Mouse (Mus musculus): Measurements from ENCODE around the gene Garnl3. TPM values are rescaled to one million over a fixed set of nuclear protein-coding genes. Genes with fewer than 3 reads are reported as not detected.
A peak's percentile ranks its signal among the peaks of the same experiment; 100 is the strongest.

Garnl3 gene
- polyA plus RNA-seq, 1 experiment from 2014 or later = 0.40 TPM

DNA sequence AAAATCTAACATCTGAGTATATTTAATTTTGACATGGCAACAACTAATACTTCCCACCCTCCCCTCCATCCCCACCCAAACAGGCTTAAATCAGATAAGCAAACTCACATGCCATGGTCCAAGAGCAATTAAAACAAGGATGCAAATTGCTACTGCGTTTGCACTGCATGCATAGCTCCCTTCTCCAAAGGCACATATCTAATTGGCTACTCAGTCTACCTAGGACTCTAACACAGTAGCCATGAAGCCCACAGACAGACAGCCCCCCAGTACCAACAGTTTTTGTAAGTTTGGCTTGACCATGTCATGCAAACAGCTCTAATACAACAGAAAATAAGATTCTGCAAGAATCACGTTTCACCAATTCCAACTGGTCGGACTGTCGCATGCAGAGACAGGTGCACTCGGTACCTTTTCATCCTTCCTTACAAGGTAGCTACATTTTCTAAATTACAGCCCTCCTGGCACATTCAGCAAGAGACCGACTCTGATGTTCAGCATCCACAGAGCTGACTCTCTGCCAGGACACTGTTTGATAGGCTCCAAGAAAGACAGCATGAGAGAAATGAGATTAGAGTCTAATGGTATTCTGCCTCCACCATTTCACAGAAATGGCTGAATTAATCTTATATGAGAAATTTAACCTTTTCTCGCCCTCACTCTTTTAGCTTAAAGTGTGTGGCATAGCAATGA lies 44.6 kb downstream of the Garnl3 start:
- no peaks in the 10 kb centered on the region for H3K36me3 ChIP-seq (replicated peaks; ENCODE audit: insufficient read depth, low read length)
- DNase-seq = no peak
- no peak overlapping the region for H3K4me3 ChIP-seq (ENCODE audit: low read depth, low read length)
- H3K27ac ChIP-seq (ENCODE audit: low read depth) = no peak overlapping the region
- no peaks in the 10 kb centered on the region for H3K27me3 ChIP-seq (ENCODE audit: insufficient read depth, low read length)
- no peaks in the 10 kb centered on the region for H3K9me3 ChIP-seq (ENCODE audit: low read length)
- H3K9ac ChIP-seq (replicated peaks) = no peak overlapping the region
- no peak overlapping the region for H3K4me2 ChIP-seq (ENCODE audit: low read depth, low read length)
- 71% methylated on average over 7 of the region's 7 CpGs for WGBS (ENCODE audit: insufficient replicate concordance)
- no peak for ATAC-seq
- H3K4me1 ChIP-seq (ENCODE audit: insufficient read depth) = no peaks in the 10 kb centered on the region
- TF ChIP-seq EP300 (IDR thresholded peaks at IDR 0.05; ENCODE audit: low read depth) (no peak), CTCF (IDR thresholded peaks at IDR 0.05; ENCODE audit: low read depth) (no peak)

DNA sequence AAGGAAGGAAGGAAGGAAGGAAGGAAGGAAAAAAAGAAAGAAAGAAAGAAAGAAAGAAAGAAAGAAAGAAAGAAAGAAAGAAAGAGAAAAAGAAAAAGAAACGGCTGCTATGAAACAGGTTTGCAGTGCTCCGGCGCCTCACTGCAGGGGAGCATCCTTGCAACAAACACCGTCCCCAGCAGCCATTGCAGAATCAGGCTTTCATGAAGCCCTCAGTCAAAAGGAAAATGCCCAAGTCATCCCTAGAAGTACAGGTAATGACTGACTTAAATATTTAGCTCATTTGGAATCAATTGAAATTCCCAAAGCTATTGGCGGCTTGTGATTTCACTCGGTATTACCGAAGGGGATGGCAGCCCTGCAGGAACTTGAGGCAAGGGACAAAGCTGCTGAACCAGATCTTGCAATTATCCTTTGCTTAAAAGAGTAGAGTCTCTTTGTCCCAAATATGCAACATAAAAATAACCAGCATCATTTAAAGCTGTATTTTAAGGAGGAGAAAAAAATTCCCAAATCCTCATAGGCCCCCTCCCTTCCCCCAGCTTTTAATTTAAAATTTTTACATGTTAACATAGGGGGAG lies 45.3 kb downstream of the Garnl3 start:
- 72% methylated on average over 7 of the region's 7 CpGs for WGBS (ENCODE audit: insufficient replicate concordance)
- H3K9ac ChIP-seq (replicated peaks) = no peak overlapping the region
- no peak overlapping the region for H3K4me3 ChIP-seq (ENCODE audit: low read depth, low read length)
- no peak overlapping the region for H3K27ac ChIP-seq (ENCODE audit: low read depth)
- DNase-seq (no peak), ATAC-seq (no peak)
- no peaks in the 10 kb centered on the region for H3K9me3 ChIP-seq (ENCODE audit: low read length)
- H3K4me2 ChIP-seq (ENCODE audit: low read depth, low read length) = no peak overlapping the region
- no peaks in the 10 kb centered on the region for H3K36me3 ChIP-seq (replicated peaks; ENCODE audit: insufficient read depth, low read length)
- no peaks in the 10 kb centered on the region for H3K27me3 ChIP-seq (ENCODE audit: insufficient read depth, low read length)
- no peak for TF ChIP-seq CTCF (IDR thresholded peaks at IDR 0.05; ENCODE audit: low read depth)
- no peak for TF ChIP-seq EP300 (IDR thresholded peaks at IDR 0.05; ENCODE audit: low read depth)
- H3K4me1 ChIP-seq (ENCODE audit: insufficient read depth) = no peaks in the 10 kb centered on the region

DNA sequence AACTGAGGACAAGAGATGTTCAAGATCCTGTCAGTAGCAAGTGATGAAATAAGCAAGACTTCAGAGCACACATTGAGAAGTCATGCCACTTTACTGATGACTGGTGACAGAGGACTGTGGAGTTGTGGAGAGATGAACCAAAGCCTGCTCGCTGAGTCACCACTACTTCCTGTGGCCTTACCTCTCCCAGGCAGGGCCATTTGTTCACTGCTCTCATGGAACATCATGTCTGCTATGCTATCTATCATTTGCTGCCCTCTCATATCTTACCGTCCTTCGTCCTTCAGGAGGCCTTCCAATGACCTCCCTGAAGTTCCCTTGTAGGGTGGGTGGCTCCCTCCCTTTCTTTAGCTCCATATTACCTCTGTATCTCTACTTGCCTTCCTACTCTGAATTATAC lies 47.2 kb downstream of the Garnl3 start:
- no peak for ATAC-seq

DNA sequence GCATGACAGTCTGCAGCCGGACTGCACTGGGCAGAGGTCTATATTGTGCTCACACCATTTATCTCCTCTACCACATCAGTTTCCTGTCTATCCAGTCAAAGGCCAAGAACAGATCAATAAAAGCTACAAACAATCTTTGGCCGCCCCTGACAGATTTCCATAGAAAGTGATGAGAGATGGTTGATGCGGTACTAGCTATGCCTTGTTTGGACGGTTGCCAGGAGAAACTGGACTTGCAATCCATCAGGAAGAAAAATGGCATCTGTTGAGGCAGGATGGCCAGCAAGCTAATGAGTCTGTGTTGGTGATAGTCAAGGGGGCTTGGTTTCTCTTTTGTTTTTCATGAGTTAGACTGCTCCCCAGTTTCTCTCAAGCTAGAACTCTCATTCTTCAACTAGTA lies 51.3 kb downstream of the Garnl3 start:
- Histone ChIP-seq H3K4me1 (ENCODE audit: insufficient read depth) (peaks cover 3% of the 10 kb centered on the region; the same call in 1 of the 2 replicates), H3K27ac (ENCODE audit: low read depth) (no peak overlapping the region), H3K36me3 (replicated peaks; ENCODE audit: insufficient read depth, low read length) (no peaks in the 10 kb centered on the region), H3K27me3 (ENCODE audit: insufficient read depth, low read length) (no peaks in the 10 kb centered on the region), H3K9me3 (ENCODE audit: low read length) (no peaks in the 10 kb centered on the region), H3K9ac (replicated peaks) (no peak overlapping the region), H3K4me2 (ENCODE audit: low read depth, low read length) (no peak overlapping the region), H3K4me3 (ENCODE audit: low read depth, low read length) (no peak overlapping the region)
- no peak for TF ChIP-seq EP300 (IDR thresholded peaks at IDR 0.05; ENCODE audit: low read depth)
- TF ChIP-seq CTCF (IDR thresholded peaks at IDR 0.05; ENCODE audit: low read depth) = no peak
- WGBS (ENCODE audit: insufficient replicate concordance) = 50% methylated on average over 4 of the region's 4 CpGs
- DNase-seq (no peak), ATAC-seq (no peak)

More for the DNA sequence above, 47.2 kb downstream of the Garnl3 start:
- H3K9me3 ChIP-seq (ENCODE audit: low read length) = no peaks in the 10 kb centered on the region
- no peak for DNase-seq
- H3K4me3 ChIP-seq (ENCODE audit: low read depth, low read length) = no peak overlapping the region
- no peaks in the 10 kb centered on the region for H3K36me3 ChIP-seq (replicated peaks; ENCODE audit: insufficient read depth, low read length)
- TF ChIP-seq EP300 (IDR thresholded peaks at IDR 0.05; ENCODE audit: low read depth) = no peak
- no peak for TF ChIP-seq CTCF (IDR thresholded peaks at IDR 0.05; ENCODE audit: low read depth)
- no peak overlapping the region for H3K9ac ChIP-seq (replicated peaks)
- H3K4me2 ChIP-seq (ENCODE audit: low read depth, low read length) = no peak overlapping the region
- H3K4me1 ChIP-seq (ENCODE audit: insufficient read depth) = peaks cover 3% of the 10 kb centered on the region; the same call in 1 of the 2 replicates
- WGBS (ENCODE audit: insufficient replicate concordance) = 67% methylated on average over 3 of the region's 3 CpGs
- H3K27ac ChIP-seq (ENCODE audit: low read depth) = no peak overlapping the region
- no peaks in the 10 kb centered on the region for H3K27me3 ChIP-seq (ENCODE audit: insufficient read depth, low read length)

DNA sequence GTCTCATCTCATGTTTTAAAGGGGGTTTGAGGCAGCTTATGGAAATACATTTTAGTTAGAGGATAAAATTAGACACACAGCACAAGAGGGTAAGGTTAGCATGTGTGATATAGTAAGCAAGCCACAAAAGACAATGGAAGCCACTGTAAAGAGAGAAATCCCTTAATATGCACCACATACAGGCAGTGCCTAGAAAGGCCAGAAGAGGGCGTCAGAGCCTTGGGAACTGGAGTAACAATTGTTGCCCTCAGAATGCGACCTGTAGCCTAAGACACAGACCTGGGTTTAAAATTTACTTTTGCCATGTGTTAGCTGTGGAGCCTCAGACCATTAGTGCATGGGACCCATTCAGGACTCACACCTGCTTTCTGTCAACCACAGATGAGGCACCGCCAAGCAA lies 54.2 kb downstream of the Garnl3 start:
- DNase-seq (peak; percentile 30), ATAC-seq (no peak)
- H3K27ac ChIP-seq (ENCODE audit: low read depth) = no peak overlapping the region
- peaks cover 3% of the 10 kb centered on the region; the same call in 1 of the 2 replicates for H3K4me1 ChIP-seq (ENCODE audit: insufficient read depth)
- no peaks in the 10 kb centered on the region for H3K27me3 ChIP-seq (ENCODE audit: insufficient read depth, low read length)
- no peak overlapping the region for H3K9ac ChIP-seq (replicated peaks)
- H3K4me2 ChIP-seq (ENCODE audit: low read depth, low read length) = no peak overlapping the region
- no peaks in the 10 kb centered on the region for H3K36me3 ChIP-seq (replicated peaks; ENCODE audit: insufficient read depth, low read length)
- H3K4me3 ChIP-seq (ENCODE audit: low read depth, low read length) = no peak overlapping the region
- no peaks in the 10 kb centered on the region for H3K9me3 ChIP-seq (ENCODE audit: low read length)
- no peak for TF ChIP-seq EP300 (IDR thresholded peaks at IDR 0.05; ENCODE audit: low read depth)
- TF ChIP-seq CTCF (IDR thresholded peaks at IDR 0.05; ENCODE audit: low read depth) = peak; percentile 58
- WGBS (ENCODE audit: insufficient replicate concordance) = 29% methylated on average over 3 of the region's 3 CpGs

DNA sequence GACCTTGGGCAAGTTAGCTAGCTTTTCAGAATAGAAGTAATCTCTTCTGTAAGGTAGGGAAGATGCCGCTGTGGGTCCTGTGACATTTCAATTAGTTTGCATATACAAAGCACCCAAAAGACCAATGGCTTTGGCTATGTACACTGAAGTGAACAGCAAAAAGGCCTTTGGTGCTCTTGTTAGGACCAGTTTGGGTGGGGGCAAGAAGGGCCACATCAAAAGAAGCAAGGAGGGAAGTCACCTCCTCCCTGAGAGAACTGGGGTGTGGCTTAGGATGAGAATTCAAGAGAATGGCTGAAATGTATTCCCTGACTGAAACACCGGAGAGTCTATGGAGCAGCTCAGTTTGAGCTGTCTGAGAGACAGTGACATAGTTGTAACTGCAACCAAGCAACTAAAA lies 56.5 kb downstream of the Garnl3 start:
- Histone ChIP-seq H3K4me1 (ENCODE audit: insufficient read depth) (peaks cover 1% of the 10 kb centered on the region; the same call in 1 of the 2 replicates), H3K4me2 (ENCODE audit: low read depth, low read length) (no peak overlapping the region), H3K9ac (replicated peaks) (no peak overlapping the region), H3K9me3 (ENCODE audit: low read length) (no peaks in the 10 kb centered on the region), H3K36me3 (replicated peaks; ENCODE audit: insufficient read depth, low read length) (no peaks in the 10 kb centered on the region), H3K27me3 (ENCODE audit: insufficient read depth, low read length) (no peaks in the 10 kb centered on the region), H3K4me3 (ENCODE audit: low read depth, low read length) (no peak overlapping the region), H3K27ac (ENCODE audit: low read depth) (no peak overlapping the region)
- TF ChIP-seq EP300 (IDR thresholded peaks at IDR 0.05; ENCODE audit: low read depth) (no peak), CTCF (IDR thresholded peaks at IDR 0.05; ENCODE audit: low read depth) (no peak)
- ATAC-seq (no peak), DNase-seq (no peak)
- 89% methylated on average over 2 of the region's 2 CpGs for WGBS (ENCODE audit: insufficient replicate concordance)

All from liver, postnatal 0 days (tissue).